Comparison of ENCODE assay signal across 19 mouse cellular contexts in the genomic region with DNA sequence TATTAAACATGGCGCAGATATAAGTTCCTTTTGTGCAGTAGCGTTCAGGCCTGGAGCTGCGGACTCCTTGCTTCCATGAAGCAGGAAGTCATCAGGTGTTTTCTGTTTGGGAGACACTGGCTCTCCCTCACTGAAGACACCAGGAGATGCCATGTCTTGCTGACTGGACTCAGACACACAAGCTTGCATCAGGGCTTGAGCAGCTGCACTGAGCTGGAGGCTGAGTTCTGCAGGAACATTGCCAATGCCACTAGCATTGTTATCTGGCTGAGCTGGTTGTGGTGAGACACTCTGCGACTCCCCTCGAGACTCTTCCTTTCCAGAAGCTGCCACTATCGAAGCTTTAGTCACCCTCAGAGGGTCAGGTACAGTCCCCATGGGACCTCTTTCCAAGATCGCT.
"Had no signal": no experiment of that assay in that cellular context is flagged by ENCODE, and none has a peak within 500 bp of the region (broad histone marks: within the 10 kb centered on the region; RNA-seq: fewer than 3 reads in every experiment).

No protein-coding gene starts in this region.

- DNase-seq: liver, postnatal 0 days; lung, adult 2 months; lung, postnatal 14 days; lung, postnatal 36 days; retina, postnatal 1 day; right cerebral cortex, adult 18-20 months; right cerebral cortex, postnatal 25 days; right cerebral cortex, postnatal 4 days; spleen, adult 18-20 months; thymus, adult 2 months; thymus, postnatal 25 days had no signal

- H3K4me2 ChIP-seq: lung, embryonic 15.5 days; midbrain, embryonic 11.5 days; midbrain, embryonic 13.5 days; midbrain, embryonic 15.5 days; neural tube, embryonic 13.5 days; neural tube, embryonic 15.5 days; stomach, embryonic 15.5 days had no signal

- H3K27me3 ChIP-seq: lung, embryonic 15.5 days; megakaryocyte, embryonic 14.5 days; midbrain, embryonic 13.5 days; midbrain, embryonic 15.5 days; neural tube, embryonic 13.5 days; neural tube, embryonic 15.5 days; stomach, embryonic 15.5 days had no signal

- H3K4me3 ChIP-seq: lung, embryonic 15.5 days; megakaryocyte, embryonic 14.5 days; midbrain, embryonic 13.5 days; midbrain, embryonic 15.5 days; neural tube, embryonic 13.5 days; neural tube, embryonic 15.5 days; stomach, embryonic 15.5 days had no signal

- H3K36me3 ChIP-seq: lung, embryonic 15.5 days; midbrain, embryonic 13.5 days; midbrain, embryonic 15.5 days; neural tube, embryonic 13.5 days; neural tube, embryonic 15.5 days; stomach, embryonic 15.5 days had no signal
